Mouse (Mus musculus): ENCODE data around the gene Ptprm. TPM values are rescaled to one million over a fixed set of nuclear protein-coding genes. Genes with fewer than 3 reads are reported as not detected.

Ptprm gene
- polyA plus RNA-seq, 1 experiment from 2014 or later = 1.0 TPM

GRCm38 (mm10) chr17:67208600-67208999 lies 145.7 kb downstream of the Ptprm start:
- Histone ChIP-seq H3K27me3 (no peaks in the 10 kb centered on the region), H3K4me3 (replicated peaks) (no peak overlapping the region), H3K9me3 (replicated peaks) (no peaks in the 10 kb centered on the region), H3K4me1 (replicated peaks) (no peaks in the 10 kb centered on the region), H3K27ac (no peak overlapping the region), H3K36me3 (no peaks in the 10 kb centered on the region), H3K4me2 (no peak overlapping the region), H3K9ac (no peak overlapping the region)
- DNase-seq (no peak), ATAC-seq (ENCODE audit: low read depth) (no peak)
- WGBS (ENCODE audit: insufficient replicate concordance) = 48% methylated on average over 5 of the region's 5 CpGs

GRCm38 (mm10) chr17:67206984-67207383 lies 147.3 kb downstream of the Ptprm start:
- H3K4me1 ChIP-seq (replicated peaks) = no peaks in the 10 kb centered on the region
- no peaks in the 10 kb centered on the region for H3K36me3 ChIP-seq
- no peaks in the 10 kb centered on the region for H3K27me3 ChIP-seq
- H3K9ac ChIP-seq = no peak overlapping the region
- DNase-seq (no peak), ATAC-seq (ENCODE audit: low read depth) (no peak)
- no peak overlapping the region for H3K4me3 ChIP-seq (replicated peaks)
- H3K9me3 ChIP-seq (replicated peaks) = no peaks in the 10 kb centered on the region
- H3K4me2 ChIP-seq = no peak overlapping the region
- 88% methylated on average over 4 of the region's 4 CpGs for WGBS (ENCODE audit: insufficient replicate concordance)
- H3K27ac ChIP-seq = no peak overlapping the region

- 50% methylated on average over 7 of the region's 7 CpGs for WGBS (ENCODE audit: insufficient replicate concordance)
- Histone ChIP-seq H3K9me3 (replicated peaks) (no peaks in the 10 kb centered on the region), H3K4me3 (replicated peaks) (no peak overlapping the region)
Measured at GRCm38 (mm10) chr17:67201151-67201550, 153.1 kb downstream of the Ptprm start.

GRCm38 (mm10) chr17:67193728-67194127 lies 160.5 kb downstream of the Ptprm start:
- Histone ChIP-seq H3K27me3 (no peaks in the 10 kb centered on the region), H3K4me2 (no peak overlapping the region), H3K27ac (no peak overlapping the region), H3K9ac (no peak overlapping the region), H3K36me3 (no peaks in the 10 kb centered on the region), H3K9me3 (replicated peaks) (no peaks in the 10 kb centered on the region), H3K4me3 (replicated peaks) (no peak overlapping the region), H3K4me1 (replicated peaks) (no peaks in the 10 kb centered on the region)
- 26% methylated on average over 5 of the region's 5 CpGs for WGBS (ENCODE audit: insufficient replicate concordance)
- DNase-seq = no peak
- ATAC-seq (ENCODE audit: low read depth) = no peak

More at GRCm38 (mm10) chr17:67201151-67201550, 153.1 kb downstream of the Ptprm start:
- no peak for DNase-seq
- H3K4me2 ChIP-seq = no peak overlapping the region
- no peaks in the 10 kb centered on the region for H3K27me3 ChIP-seq
- ATAC-seq (ENCODE audit: low read depth) = no peak
- no peak overlapping the region for H3K27ac ChIP-seq
- no peaks in the 10 kb centered on the region for H3K36me3 ChIP-seq
- H3K9ac ChIP-seq = no peak overlapping the region
- no peaks in the 10 kb centered on the region for H3K4me1 ChIP-seq (replicated peaks)

- H3K9me3 ChIP-seq (replicated peaks) = no peaks in the 10 kb centered on the region
- no peak overlapping the region for H3K4me3 ChIP-seq (replicated peaks)
- no peaks in the 10 kb centered on the region for H3K36me3 ChIP-seq
- no peak overlapping the region for H3K27ac ChIP-seq
- no peak for DNase-seq
- H3K4me1 ChIP-seq (replicated peaks) = no peaks in the 10 kb centered on the region
- H3K27me3 ChIP-seq = no peaks in the 10 kb centered on the region
- no peak for ATAC-seq (ENCODE audit: low read depth)
- H3K9ac ChIP-seq = no peak overlapping the region
- WGBS (ENCODE audit: insufficient replicate concordance) = 32% methylated on average over 2 of the region's 2 CpGs
- H3K4me2 ChIP-seq = no peak overlapping the region
Measured at GRCm38 (mm10) chr17:67188514-67188913, 165.7 kb downstream of the Ptprm start.

GRCm38 (mm10) chr17:67186879-67187278 lies 167.4 kb downstream of the Ptprm start:
- DNase-seq (no peak), ATAC-seq (ENCODE audit: low read depth) (no peak)
- Histone ChIP-seq H3K9ac (no peak overlapping the region), H3K9me3 (replicated peaks) (no peaks in the 10 kb centered on the region), H3K36me3 (no peaks in the 10 kb centered on the region), H3K27me3 (no peaks in the 10 kb centered on the region), H3K4me1 (replicated peaks) (no peaks in the 10 kb centered on the region), H3K27ac (no peak overlapping the region), H3K4me2 (no peak overlapping the region), H3K4me3 (replicated peaks) (no peak overlapping the region)
- 52% methylated on average over 6 of the region's 6 CpGs for WGBS (ENCODE audit: insufficient replicate concordance)

- H3K27ac ChIP-seq = no peak overlapping the region
- no peak overlapping the region for H3K9ac ChIP-seq
- no peaks in the 10 kb centered on the region for H3K27me3 ChIP-seq
- H3K4me2 ChIP-seq = no peak overlapping the region
- DNase-seq (no peak), ATAC-seq (ENCODE audit: low read depth) (no peak)
- no peaks in the 10 kb centered on the region for H3K4me1 ChIP-seq (replicated peaks)
- no peaks in the 10 kb centered on the region for H3K36me3 ChIP-seq
- WGBS (ENCODE audit: insufficient replicate concordance) = 62% methylated on average over 6 of the region's 6 CpGs
- no peak overlapping the region for H3K4me3 ChIP-seq (replicated peaks)
- H3K9me3 ChIP-seq (replicated peaks) = no peaks in the 10 kb centered on the region
Measured at GRCm38 (mm10) chr17:67185942-67186341, 168.3 kb downstream of the Ptprm start.

- Histone ChIP-seq H3K4me3 (replicated peaks) (no peak overlapping the region), H3K27me3 (no peaks in the 10 kb centered on the region), H3K27ac (no peak overlapping the region), H3K9me3 (replicated peaks) (0 out of 2 replicates have a peak, but pooled peaks cover 2% of the 10 kb centered on the region), H3K9ac (no peak overlapping the region), H3K4me1 (replicated peaks) (no peaks in the 10 kb centered on the region), H3K36me3 (no peaks in the 10 kb centered on the region), H3K4me2 (no peak overlapping the region)
- ATAC-seq (ENCODE audit: low read depth) (no peak), DNase-seq (no peak)
- WGBS (ENCODE audit: insufficient replicate concordance) = 65% methylated on average over 1 of the region's 1 CpGs
Measured at GRCm38 (mm10) chr17:67179446-67179845, 174.8 kb downstream of the Ptprm start.

- no peak overlapping the region for H3K9ac ChIP-seq
Measured at GRCm38 (mm10) chr17:67178686-67179265, 175.5 kb downstream of the Ptprm start.

GRCm38 (mm10) chr17:67175836-67176235 lies 178.4 kb downstream of the Ptprm start:
- Histone ChIP-seq H3K36me3 (no peaks in the 10 kb centered on the region), H3K27me3 (no peaks in the 10 kb centered on the region), H3K9ac (no peak overlapping the region), H3K27ac (no peak overlapping the region), H3K4me1 (replicated peaks) (no peaks in the 10 kb centered on the region), H3K4me2 (no peak overlapping the region), H3K4me3 (replicated peaks) (no peak overlapping the region), H3K9me3 (replicated peaks) (0 out of 2 replicates have a peak, but pooled peaks cover 2% of the 10 kb centered on the region)
- DNase-seq (no peak), ATAC-seq (ENCODE audit: low read depth) (no peak)
- WGBS (ENCODE audit: insufficient replicate concordance) = 37% methylated on average over 2 of the region's 2 CpGs

More at GRCm38 (mm10) chr17:67178686-67179265, 175.5 kb downstream of the Ptprm start:
- ATAC-seq (ENCODE audit: low read depth) = no peak
- Histone ChIP-seq H3K36me3 (no peaks in the 10 kb centered on the region), H3K4me1 (replicated peaks) (no peaks in the 10 kb centered on the region), H3K4me3 (replicated peaks) (no peak overlapping the region), H3K9me3 (replicated peaks) (0 out of 2 replicates have a peak, but pooled peaks cover 2% of the 10 kb centered on the region), H3K27me3 (no peaks in the 10 kb centered on the region), H3K4me2 (no peak overlapping the region), H3K27ac (no peak overlapping the region)
- WGBS (ENCODE audit: insufficient replicate concordance) = 69% methylated on average over 5 of the region's 5 CpGs
- DNase-seq = no peak

- no peak overlapping the region for H3K27ac ChIP-seq
- no peaks in the 10 kb centered on the region for H3K27me3 ChIP-seq
- H3K4me1 ChIP-seq (replicated peaks) = no peaks in the 10 kb centered on the region
- H3K4me2 ChIP-seq = no peak overlapping the region
- no peak overlapping the region for H3K4me3 ChIP-seq (replicated peaks)
- no peaks in the 10 kb centered on the region for H3K9me3 ChIP-seq (replicated peaks)
- ATAC-seq (ENCODE audit: low read depth) (no peak), DNase-seq (no peak)
- no peak overlapping the region for H3K9ac ChIP-seq
- WGBS (ENCODE audit: insufficient replicate concordance) = 68% methylated on average over 2 of the region's 2 CpGs
- H3K36me3 ChIP-seq = no peaks in the 10 kb centered on the region
Measured at GRCm38 (mm10) chr17:67171353-67171752, 182.9 kb downstream of the Ptprm start.

- DNase-seq (no peak), ATAC-seq (ENCODE audit: low read depth) (no peak)
- Histone ChIP-seq H3K27me3 (no peaks in the 10 kb centered on the region), H3K9ac (no peak overlapping the region), H3K4me2 (no peak overlapping the region), H3K4me1 (replicated peaks) (no peaks in the 10 kb centered on the region), H3K4me3 (replicated peaks) (no peak overlapping the region), H3K27ac (no peak overlapping the region), H3K36me3 (no peaks in the 10 kb centered on the region), H3K9me3 (replicated peaks) (no peaks in the 10 kb centered on the region)
- 70% methylated on average over 7 of the region's 7 CpGs for WGBS (ENCODE audit: insufficient replicate concordance)
Measured at GRCm38 (mm10) chr17:67170696-67171095, 183.6 kb downstream of the Ptprm start.
